Mouse (Mus musculus) heart, adult 18-20 months (tissue): ENCODE measurements at regions not wholly inside any gene's neighbourhood (a gene's known extent, or its start where the extent isn't known, plus 50 kb on each side); places are given as distances from the start of the nearest gene placed in this dataset.
A peak's percentile ranks its signal among the peaks of the same experiment; 100 is the strongest.
"Not testable (repeated sequence)": the region's sequence is repeated elsewhere in the genome, so short reads cannot be mapped to it uniquely, and the experiment has no call there.

Source experiments
- DNase-seq, 2 experiments: peaks; one replicate each; pipeline ENCODE4 v3.0.0; 2021 to 2022; ENCODE audit warnings: mixed read lengths in 1 of 2

- no peak for DNase-seq
Observed at GRCm38 (mm10) chr6:62573611-62574010, 682.1 kb upstream of the Grid2 start.

DNA sequence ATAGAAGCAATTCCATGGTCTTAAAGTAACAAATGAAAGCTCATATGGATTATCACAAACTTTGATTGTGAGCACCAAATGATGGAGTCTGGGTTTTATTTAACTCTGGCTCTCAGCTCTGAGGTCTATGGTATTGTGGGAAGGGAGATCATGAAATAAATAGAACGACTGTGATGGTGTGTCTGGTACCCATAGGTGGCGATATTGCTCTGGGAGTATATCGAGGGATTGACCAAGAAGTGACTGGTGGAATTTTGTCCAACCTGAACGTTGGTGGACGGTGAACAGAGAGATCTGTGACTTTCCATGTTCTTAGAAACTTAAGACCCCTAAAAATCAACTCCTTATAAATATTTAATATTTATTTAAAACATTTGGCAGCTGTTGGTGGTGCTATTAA lies 679.5 kb upstream of the Grid2 start:
- peak in 1 of 2 experiments; percentile 3 for DNase-seq

DNA sequence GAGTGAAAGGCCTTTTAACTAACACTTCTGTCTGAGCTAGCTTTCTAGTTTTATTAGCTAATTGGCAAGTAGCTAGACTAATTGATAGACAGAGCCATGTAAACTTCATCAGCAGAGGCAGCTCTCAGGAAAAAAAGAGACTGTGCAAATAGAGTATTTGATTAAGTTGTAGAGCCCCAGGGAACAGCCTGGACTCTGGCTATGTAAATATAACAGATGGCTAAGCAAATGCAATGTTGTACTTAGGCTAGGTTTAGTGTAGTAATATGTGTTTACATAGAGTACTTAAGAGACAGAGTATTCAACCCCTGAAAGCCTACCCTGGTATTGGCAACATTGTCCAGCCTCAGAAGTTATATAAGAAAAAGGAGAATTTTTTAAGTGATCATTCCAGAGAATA lies 635.1 kb upstream of the Grid2 start:
- DNase-seq = no peak

DNA sequence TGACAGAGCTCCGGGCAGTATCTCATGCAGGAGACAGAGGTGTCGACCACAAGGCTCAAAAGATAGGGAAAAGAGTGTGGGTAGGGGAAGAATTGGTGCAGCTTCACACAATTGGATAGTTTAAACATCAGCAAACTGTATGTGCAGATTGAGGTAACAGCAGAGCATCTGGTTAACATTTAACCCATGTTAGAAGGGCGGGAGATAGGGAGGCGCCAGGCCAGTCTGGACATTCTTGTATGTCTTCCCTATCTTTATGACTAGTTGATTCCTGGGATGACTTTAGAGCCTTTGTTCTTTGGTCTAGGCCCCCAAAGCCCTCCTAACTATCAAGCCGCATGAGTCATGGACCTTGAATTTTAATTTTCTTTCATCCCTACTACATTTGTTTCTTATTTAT lies 587.6 kb upstream of the Grid2 start:
- not testable (repeated sequence) for DNase-seq

DNA sequence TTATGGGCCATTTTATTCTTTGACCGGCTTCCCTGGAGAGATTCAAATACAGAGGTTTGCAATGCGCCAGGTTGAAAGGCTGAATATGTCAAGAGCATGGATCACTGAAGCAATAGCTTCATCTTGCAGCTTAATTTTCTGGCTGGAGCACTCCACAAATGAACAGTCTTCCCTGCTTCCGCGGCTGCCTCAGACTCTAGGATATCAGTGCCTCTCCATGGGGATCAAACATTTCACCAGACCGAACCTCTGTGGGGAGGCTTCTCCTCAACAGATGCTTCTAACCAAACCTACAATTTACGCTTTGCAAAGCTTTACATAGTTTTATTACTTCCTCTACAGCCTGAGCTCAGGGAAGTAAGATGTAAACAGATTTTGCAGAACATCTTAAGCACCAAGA lies 537.3 kb upstream of the Grid2 start:
- no peak for DNase-seq

DNA sequence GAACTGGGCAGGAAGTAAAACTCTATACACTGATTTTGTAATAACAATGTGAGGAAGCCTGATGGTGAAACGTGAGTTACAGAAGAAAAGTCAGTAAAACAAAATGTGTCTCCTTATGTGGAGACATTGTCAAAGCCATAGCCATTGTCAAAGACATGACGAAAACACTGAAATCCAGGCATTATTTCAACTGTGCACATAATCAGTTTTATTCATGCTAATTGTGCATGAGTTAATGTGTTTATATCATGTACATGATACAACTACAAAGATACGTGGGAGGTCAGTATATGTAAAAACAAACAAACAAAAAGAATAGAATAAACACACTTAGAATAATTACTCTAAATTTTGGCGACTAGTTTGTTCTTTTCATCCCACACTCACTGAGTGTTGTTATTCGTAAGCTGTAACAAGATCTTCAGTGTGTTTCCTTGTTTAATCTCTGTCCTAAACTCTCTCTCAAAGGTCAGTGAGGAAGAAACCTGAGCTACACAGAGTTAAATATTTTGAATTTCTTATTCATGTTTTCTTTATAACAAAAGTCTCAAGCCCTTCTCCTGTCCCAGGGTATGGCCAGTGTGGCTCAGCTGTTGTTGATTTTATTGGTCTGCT lies 536.0 kb upstream of the Grid2 start:
- no peak for DNase-seq
